Mouse (Mus musculus) hindbrain, embryonic 16.5 days (tissue): ENCODE measurements around the gene Tpsab1. TPM values are rescaled to one million over a fixed set of nuclear protein-coding genes. Genes with fewer than 3 reads are reported as not detected.

Experiments used
- ATAC-seq: fragments of 200-750 bp; cut with Nextera tagmentation; 2 replicates; pipeline ENCODE4 v1.8.0; 2017; ENCODE audit warnings: moderate TSS enrichment, moderate library complexity
- H3K27ac ChIP-seq: fragments of 300-500 bp; sonication (generic); 2 replicates; pipeline ENCODE4 v1.5.1; 2014; ENCODE audit warnings: low read depth, mild to moderate bottlenecking, control low read depth, low read length, moderate library complexity
- H3K27me3 ChIP-seq: fragments of 300-500 bp; sonication (generic); replicated peaks from 2 replicates; pipeline ENCODE4 v1.6.1; 2014; ENCODE audit warnings: low read length; ENCODE audit not compliant: control insufficient read depth, insufficient read depth
- H3K36me3 ChIP-seq: fragments of 300-500 bp; sonication (generic); 2 replicates; pipeline ENCODE4 v1.6.1; 2014; ENCODE audit warnings: mild to moderate bottlenecking, low read length, moderate library complexity, mixed read lengths; ENCODE audit not compliant: control insufficient read depth, insufficient read depth
- H3K4me1 ChIP-seq: fragments of 300-500 bp; sonication (generic); 2 replicates; pipeline ENCODE4 v1.6.1; 2014; ENCODE audit warnings: low read depth, low read length; ENCODE audit not compliant: control insufficient read depth, insufficient read depth
- H3K4me2 ChIP-seq: fragments of 300-500 bp; sonication (generic); 2 replicates; pipeline ENCODE4 v1.6.1; 2014; ENCODE audit warnings: mild to moderate bottlenecking, low read length, control low read depth, moderate library complexity
- H3K4me3 ChIP-seq: fragments of 300-500 bp; sonication (generic); 2 replicates; pipeline ENCODE4 v1.5.1; 2014; ENCODE audit warnings: mild to moderate bottlenecking, low read length, control low read depth, moderate library complexity
- H3K9ac ChIP-seq: fragments of 300-500 bp; sonication (generic); 2 replicates; pipeline ENCODE4 v1.6.1; 2014; ENCODE audit warnings: low read depth, mild to moderate bottlenecking, control low read depth, low read length, moderate library complexity
- H3K9me3 ChIP-seq: fragments of 300-500 bp; sonication (generic); 2 replicates; pipeline ENCODE4 v1.6.1; 2014; ENCODE audit warnings: mild to moderate bottlenecking, low read length, moderate library complexity; ENCODE audit not compliant: control insufficient read depth
- WGBS: fragments of 180-500 bp; shearing (Covaris S2); extraction: QIAGEN DNeasy Blood & Tissue Kit; methylation state at CpG from one replicate; pipeline ENCODE4 v1.1.7; 2014; 5-methylcytosine and 5-hydroxymethylcytosine counted together
- polyA plus RNA-seq: library from polyadenylated mRNA; unstranded; fragments of >200 nt; fragmentation: Nextera tagmentation; extraction: Ambion mirVana; gene quantifications from 2 replicates; pipeline ENCODE4 v1.2.1, GENCODE M21; 2015

Gene Tpsab1
- polyA plus RNA-seq, result not detected in 2 replicates

- no peak within 1 kb of the TSS for H3K27ac ChIP-seq
- H3K9me3 ChIP-seq, result no peaks in the 10 kb centered on the region
- no peaks in the 10 kb centered on the region for H3K4me1 ChIP-seq
- 97% methylated on average over 4 of the region's 4 CpGs for WGBS
- H3K4me2 ChIP-seq, result no peak within 1 kb of the TSS
- ATAC-seq, result no peak
- no peak within 1 kb of the TSS for H3K9ac ChIP-seq
- no peak within 1 kb of the TSS for H3K4me3 ChIP-seq
- H3K36me3 ChIP-seq, result no peaks in the 10 kb centered on the region
- no peaks in the 10 kb centered on the region for H3K27me3 ChIP-seq
These were observed at the start of gene Tpsab1 for GRCm38 (mm10) chr17:25345462-25345861. Gene Tpsab1, minus strand, starts transcription at chr17:25345562.

GRCm38 (mm10) chr17:25394526-25394925, 49.2 kb upstream of the Tpsab1 start:
- ATAC-seq, result no peak
- no peaks in the 10 kb centered on the region for H3K9me3 ChIP-seq
- no peak overlapping the region for H3K9ac ChIP-seq
- H3K4me3 ChIP-seq, result no peak overlapping the region
- H3K4me2 ChIP-seq, result no peak overlapping the region
- H3K27ac ChIP-seq, result no peak overlapping the region
- H3K4me1 ChIP-seq, result peaks cover 12% of the 10 kb centered on the region
- 93% methylated on average over 4 of the region's 4 CpGs for WGBS
- H3K36me3 ChIP-seq, result peaks cover 5% of the 10 kb centered on the region
- H3K27me3 ChIP-seq, result no peaks in the 10 kb centered on the region

- H3K4me2 ChIP-seq, result no peak overlapping the region
- H3K9me3 ChIP-seq, result no peaks in the 10 kb centered on the region
- H3K27me3 ChIP-seq, result no peaks in the 10 kb centered on the region
- H3K9ac ChIP-seq, result no peak overlapping the region
- H3K36me3 ChIP-seq, result peaks cover 8% of the 10 kb centered on the region; the same call in 1 of the 2 replicates
- H3K27ac ChIP-seq, result no peak overlapping the region
- no peak overlapping the region for H3K4me3 ChIP-seq
- WGBS, result 48% methylated on average over 9 of the region's 9 CpGs
- ATAC-seq, result no peak
- H3K4me1 ChIP-seq, result no peaks in the 10 kb centered on the region
These were observed 28.6 kb upstream of the Tpsab1 start for GRCm38 (mm10) chr17:25374011-25374410.

- Histone ChIP-seq H3K4me1 (no peaks in the 10 kb centered on the region), H3K4me2 (no peak overlapping the region), H3K27ac (no peak overlapping the region), H3K36me3 (peaks cover 7% of the 10 kb centered on the region; the same call in 1 of the 2 replicates), H3K9me3 (no peaks in the 10 kb centered on the region), H3K4me3 (no peak overlapping the region), H3K27me3 (no peaks in the 10 kb centered on the region), H3K9ac (no peak overlapping the region)
- 76% methylated on average over 8 of the region's 8 CpGs for WGBS
- no peak; the same call in 1 of the 2 replicates for ATAC-seq
These were observed 27.1 kb upstream of the Tpsab1 start for GRCm38 (mm10) chr17:25372491-25372890.

GRCm38 (mm10) chr17:25368973-25369372, 23.6 kb upstream of the Tpsab1 start, which contains the start of gene Tpsg1:
Gene Tpsg1, plus strand, starts transcription at chr17:25369273.
- no peaks in the 10 kb centered on the region for H3K4me1 ChIP-seq
- H3K4me2 ChIP-seq, result no peak within 1 kb of the TSS
- 78% methylated on average over 3 of the region's 3 CpGs for WGBS
- H3K4me3 ChIP-seq, result no peak within 1 kb of the TSS
- H3K27ac ChIP-seq, result no peak within 1 kb of the TSS
- H3K27me3 ChIP-seq, result no peaks in the 10 kb centered on the region
- no peaks in the 10 kb centered on the region for H3K9me3 ChIP-seq
- no peak for ATAC-seq
- H3K9ac ChIP-seq, result no peak within 1 kb of the TSS
- no peaks in the 10 kb centered on the region for H3K36me3 ChIP-seq

GRCm38 (mm10) chr17:25366005-25366404, 20.6 kb upstream of the Tpsab1 start, which contains the start of gene Tpsb2:
Gene Tpsb2, plus strand, starts transcription at chr17:25366305.
- no peaks in the 10 kb centered on the region for H3K9me3 ChIP-seq
- ATAC-seq, result no peak
- WGBS, result 92% methylated on average over 2 of the region's 2 CpGs
- no peaks in the 10 kb centered on the region for H3K27me3 ChIP-seq
- no peak within 1 kb of the TSS for H3K4me3 ChIP-seq
- H3K4me2 ChIP-seq, result no peak within 1 kb of the TSS
- H3K36me3 ChIP-seq, result no peaks in the 10 kb centered on the region
- H3K27ac ChIP-seq, result no peak within 1 kb of the TSS
- H3K4me1 ChIP-seq, result no peaks in the 10 kb centered on the region
- no peak within 1 kb of the TSS for H3K9ac ChIP-seq

GRCm38 (mm10) chr17:25363726-25364125, 18.4 kb upstream of the Tpsab1 start:
- Histone ChIP-seq H3K9ac (no peak overlapping the region), H3K27ac (no peak overlapping the region), H3K4me3 (no peak overlapping the region), H3K4me2 (no peak overlapping the region), H3K4me1 (no peaks in the 10 kb centered on the region), H3K9me3 (no peaks in the 10 kb centered on the region), H3K27me3 (no peaks in the 10 kb centered on the region), H3K36me3 (no peaks in the 10 kb centered on the region)
- WGBS, result 14% methylated on average over 1 of the region's 1 CpGs
- no peak for ATAC-seq

- no peak for ATAC-seq
- H3K4me1 ChIP-seq, result no peaks in the 10 kb centered on the region
- H3K4me3 ChIP-seq, result no peak overlapping the region
- H3K36me3 ChIP-seq, result no peaks in the 10 kb centered on the region
- WGBS, result 68% methylated on average over 2 of the region's 2 CpGs
- H3K9me3 ChIP-seq, result no peaks in the 10 kb centered on the region
- no peak overlapping the region for H3K27ac ChIP-seq
- H3K4me2 ChIP-seq, result no peak overlapping the region
- no peaks in the 10 kb centered on the region for H3K27me3 ChIP-seq
- H3K9ac ChIP-seq, result no peak overlapping the region
These were observed 15.9 kb upstream of the Tpsab1 start for GRCm38 (mm10) chr17:25361291-25361690.

- WGBS, result 78% methylated on average over 3 of the region's 3 CpGs
These were observed 3.9 kb downstream of the Tpsab1 start for GRCm38 (mm10) chr17:25341490-25341889.

GRCm38 (mm10) chr17:25340003-25340402, 5.4 kb downstream of the Tpsab1 start:
- H3K27ac ChIP-seq, result no peak overlapping the region
- H3K9me3 ChIP-seq, result no peaks in the 10 kb centered on the region
- no peaks in the 10 kb centered on the region for H3K27me3 ChIP-seq
- no peak for ATAC-seq
- no peaks in the 10 kb centered on the region for H3K4me1 ChIP-seq
- 86% methylated on average over 6 of the region's 6 CpGs for WGBS
- no peak overlapping the region for H3K4me2 ChIP-seq
- H3K36me3 ChIP-seq, result no peaks in the 10 kb centered on the region
- no peak overlapping the region for H3K9ac ChIP-seq
- H3K4me3 ChIP-seq, result no peak overlapping the region

More at GRCm38 (mm10) chr17:25341490-25341889, 3.9 kb downstream of the Tpsab1 start:
- Histone ChIP-seq H3K27ac (no peak overlapping the region), H3K4me1 (no peaks in the 10 kb centered on the region), H3K27me3 (no peaks in the 10 kb centered on the region), H3K36me3 (no peaks in the 10 kb centered on the region), H3K4me3 (no peak overlapping the region), H3K9ac (no peak overlapping the region), H3K9me3 (no peaks in the 10 kb centered on the region), H3K4me2 (no peak overlapping the region)
- ATAC-seq, result no peak
